8 mouse cellular contexts compared by ENCODE assay signal in the genomic region with DNA sequence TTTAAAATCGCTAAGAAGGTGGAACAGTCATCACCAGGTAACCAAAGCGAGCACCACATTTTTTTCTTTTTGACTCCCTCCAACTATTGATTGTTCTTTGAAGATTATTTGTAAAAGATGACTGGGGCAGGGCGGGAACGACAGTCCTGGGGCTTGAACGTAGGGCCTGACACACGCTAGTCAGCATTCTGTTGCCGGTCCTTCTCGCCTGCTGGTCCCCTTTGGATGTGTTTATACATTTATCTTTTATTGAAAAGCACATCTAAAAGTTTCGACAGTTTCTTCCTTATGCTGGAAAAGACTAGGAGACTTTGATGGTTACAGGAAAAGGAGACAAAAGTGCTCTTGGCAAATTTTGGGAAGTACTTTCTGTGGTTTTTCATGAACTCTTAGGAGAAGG. TPM values are rescaled to one million over a fixed set of nuclear protein-coding genes. Genes with fewer than 3 reads are reported as not detected.
DNase-seq lines count a peak whose midpoint lies in the region; ATAC-seq and TF ChIP-seq lines count a peak whose summit lies in the region.

No protein-coding gene starts in this region.

- peak overlapping the region; percentile 87 for H3K4me2 ChIP-seq in lung, embryonic 14.5 days
- H3K4me2 ChIP-seq in embryonic facial prominence, embryonic 12.5 days (replicated peaks) = peak overlapping the region; percentile 87
- H3K4me2 ChIP-seq in intestine, embryonic 16.5 days (ENCODE audit: low read depth, low read length) = peak overlapping the region; percentile 85
- peak overlapping the region; percentile 85 for H3K4me2 ChIP-seq in neural tube, embryonic 14.5 days (ENCODE audit: low read depth, low read length)

- no peaks in the 10 kb centered on the region for H3K9me3 ChIP-seq in lung, embryonic 14.5 days (ENCODE audit: low read depth, low read length)
- no peaks in the 10 kb centered on the region for H3K9me3 ChIP-seq in embryonic facial prominence, embryonic 12.5 days
- H3K9me3 ChIP-seq in intestine, embryonic 16.5 days (ENCODE audit: control insufficient read depth, low read length) = no peaks in the 10 kb centered on the region
- H3K9me3 ChIP-seq in neural tube, embryonic 14.5 days (ENCODE audit: control insufficient read depth, low read length) = no peaks in the 10 kb centered on the region

- peak overlapping the region; percentile 96 for H3K9ac ChIP-seq in lung, embryonic 14.5 days
- peak overlapping the region; percentile 97 for H3K9ac ChIP-seq in embryonic facial prominence, embryonic 12.5 days
- H3K9ac ChIP-seq in intestine, embryonic 16.5 days (ENCODE audit: low read depth, low read length) = peak overlapping the region; percentile 98
- no peak overlapping the region for H3K9ac ChIP-seq in neural tube, embryonic 14.5 days (replicated peaks; ENCODE audit: low read depth, low read length)

- no peaks in the 10 kb centered on the region for H3K27me3 ChIP-seq in lung, embryonic 14.5 days (ENCODE audit: insufficient read depth, low read length)
- no peaks in the 10 kb centered on the region for H3K27me3 ChIP-seq in embryonic facial prominence, embryonic 12.5 days
- no peaks in the 10 kb centered on the region for H3K27me3 ChIP-seq in intestine, embryonic 16.5 days (replicated peaks; ENCODE audit: control insufficient read depth, insufficient read depth, low read length)
- H3K27me3 ChIP-seq in neural tube, embryonic 14.5 days (ENCODE audit: control insufficient read depth, insufficient read depth, low read length) = no peaks in the 10 kb centered on the region

- no peaks in the 10 kb centered on the region for H3K4me1 ChIP-seq in lung, embryonic 14.5 days (ENCODE audit: insufficient read depth)
- peaks cover 14% of the 10 kb centered on the region; the same call in 1 of the 2 replicates for H3K4me1 ChIP-seq in embryonic facial prominence, embryonic 12.5 days
- peaks cover 12% of the 10 kb centered on the region; the same call in 1 of the 2 replicates for H3K4me1 ChIP-seq in intestine, embryonic 16.5 days (ENCODE audit: control insufficient read depth, insufficient read depth, low read length)
- peaks cover 16% of the 10 kb centered on the region; the same call in 1 of the 2 replicates for H3K4me1 ChIP-seq in neural tube, embryonic 14.5 days (ENCODE audit: control insufficient read depth, insufficient read depth, low read length)

- WGBS in lung, embryonic 14.5 days = 21% methylated on average over 9 of the region's 9 CpGs
- WGBS in embryonic facial prominence, embryonic 12.5 days = 48% methylated on average over 9 of the region's 9 CpGs
- WGBS in intestine, embryonic 16.5 days = 22% methylated on average over 9 of the region's 9 CpGs
- WGBS in neural tube, embryonic 14.5 days = 49% methylated on average over 9 of the region's 9 CpGs

- no peak overlapping the region for H3K27ac ChIP-seq in lung, embryonic 14.5 days (ENCODE audit: low read depth)
- no peak overlapping the region for H3K27ac ChIP-seq in embryonic facial prominence, embryonic 12.5 days
- H3K27ac ChIP-seq in intestine, embryonic 16.5 days (ENCODE audit: low read length) = no peak overlapping the region
- no peak overlapping the region for H3K27ac ChIP-seq in neural tube, embryonic 14.5 days (ENCODE audit: low read depth, low read length)

- peaks cover 7% of the 10 kb centered on the region for H3K36me3 ChIP-seq in lung, embryonic 14.5 days (ENCODE audit: insufficient read depth)
- H3K36me3 ChIP-seq in embryonic facial prominence, embryonic 12.5 days = peaks cover 8% of the 10 kb centered on the region; the same call in 1 of the 2 replicates
- H3K36me3 ChIP-seq in intestine, embryonic 16.5 days (ENCODE audit: control insufficient read depth, insufficient read depth, low read length) = no peaks in the 10 kb centered on the region
- H3K36me3 ChIP-seq in neural tube, embryonic 14.5 days (ENCODE audit: control insufficient read depth, insufficient read depth, low read length) = no peaks in the 10 kb centered on the region

- peak overlapping the region; percentile 96 for H3K4me3 ChIP-seq in lung, embryonic 14.5 days (ENCODE audit: low read depth, low read length)
- peak overlapping the region; percentile 72 for H3K4me3 ChIP-seq in embryonic facial prominence, embryonic 12.5 days
- H3K4me3 ChIP-seq in intestine, embryonic 16.5 days (ENCODE audit: low read length) = peak overlapping the region; percentile 97
- H3K4me3 ChIP-seq in neural tube, embryonic 14.5 days (ENCODE audit: low read depth, low read length) = peak overlapping the region; percentile 99

- no peak for DNase-seq in lung, embryonic 14.5 days
- no peak for DNase-seq in lung, adult 18-20 months
- no peak for DNase-seq in ovary, postnatal 36 days (ENCODE audit: low spot score)
- DNase-seq in cerebellum, adult 8-10 months = no peak
- no peak for DNase-seq in adrenal gland, postnatal 4 days (ENCODE audit: low spot score in 2 of 2)

- TF ChIP-seq CTCF in lung, embryonic 14.5 days (IDR thresholded peaks at IDR 0.05; ENCODE audit: low read depth) = no peak

- ATAC-seq in lung, embryonic 14.5 days (ENCODE audit: insufficient read depth) = no peak
- no peak for ATAC-seq in embryonic facial prominence, embryonic 12.5 days (ENCODE audit: insufficient number of reproducible peaks, insufficient read depth, low FRiP score, low TSS enrichment)
- no peak for ATAC-seq in intestine, embryonic 16.5 days
- no peak for ATAC-seq in neural tube, embryonic 14.5 days (ENCODE audit: low read depth)

RNA-seq across cellular contexts. Expression of gene Dr1, which starts 1.7 kb away (rescaled TPM):
- polyA plus RNA-seq in lung, embryonic 14.5 days (2014; fragmentation: Nextera tagmentation; extraction: Ambion mirVana) = 44.2 and 46.6 TPM in 2 replicates
- polyA plus RNA-seq in embryonic facial prominence, embryonic 12.5 days (2016; fragmentation: Nextera tagmentation; extraction: Ambion mirVana) = 47.6 and 51.8 TPM in 2 replicates
- polyA plus RNA-seq in intestine, embryonic 16.5 days (2015; fragmentation: Nextera tagmentation; extraction: Ambion mirVana) = 38.6 and 39.3 TPM in 2 replicates
- polyA plus RNA-seq in neural tube, embryonic 14.5 days (2014; fragmentation: Nextera tagmentation; extraction: Ambion mirVana) = 47.6 and 50.5 TPM in 2 replicates
- 10 to 100 TPM; 38.8 to 39.8 TPM for total RNA-seq in adrenal gland, postnatal 4 days (2021)

RNA-seq across cellular contexts. Expression of gene Pigg, which starts 42.0 kb away (rescaled TPM):
- polyA plus RNA-seq in lung, embryonic 14.5 days (2014; fragmentation: Nextera tagmentation; extraction: Ambion mirVana) = 3.4 and 3.5 TPM in 2 replicates
- polyA plus RNA-seq in embryonic facial prominence, embryonic 12.5 days (2016; fragmentation: Nextera tagmentation; extraction: Ambion mirVana) = 6.2 and 6.9 TPM in 2 replicates
- 7.9 and 8.3 TPM in 2 replicates for polyA plus RNA-seq in intestine, embryonic 16.5 days (2015; fragmentation: Nextera tagmentation; extraction: Ambion mirVana)
- 2.9 and 3.3 TPM in 2 replicates for polyA plus RNA-seq in neural tube, embryonic 14.5 days (2014; fragmentation: Nextera tagmentation; extraction: Ambion mirVana)
- total RNA-seq in adrenal gland, postnatal 4 days (2021) = 1 to 10 TPM; 9.2 to 9.8 TPM
